Mouse (Mus musculus): ENCODE data around the gene Celf1. TPM values are rescaled to one million over a fixed set of nuclear protein-coding genes. Genes with fewer than 3 reads are reported as not detected.

Gene Celf1
- total and polyA plus RNA-seq, 2 experiments from 2014 or later, result 69.5 to 82.5 TPM

- Histone ChIP-seq H3K9me3 (ENCODE audit: low read length) (no peaks in the 10 kb centered on the region), H3K4me2 (ENCODE audit: low read depth, low read length, poor library complexity, severe bottlenecking) (no peak overlapping the region), H3K4me1 (ENCODE audit: insufficient read depth, low read length) (no peaks in the 10 kb centered on the region), H3K9ac (replicated peaks; ENCODE audit: low read length, poor library complexity, severe bottlenecking) (no peak overlapping the region), H3K27me3 (ENCODE audit: insufficient read depth, low read length) (no peaks in the 10 kb centered on the region), H3K4me3 (ENCODE audit: low read depth, low read length) (no peak overlapping the region), H3K36me3 (ENCODE audit: insufficient read depth, low read length) (no peaks in the 10 kb centered on the region), H3K27ac (ENCODE audit: low read depth, low read length) (no peak overlapping the region)
- TF ChIP-seq CTCF (IDR thresholded peaks at IDR 0.05), result no peak
- 90% methylated on average over 1 of the region's 1 CpGs for WGBS
- DNase-seq (ENCODE audit: low spot score) (no peak), ATAC-seq (ENCODE audit: low FRiP score) (no peak)
These were observed 86.3 kb downstream of the Celf1 start for GRCm38 (mm10) chr2:91026491-91026890.

DNA sequence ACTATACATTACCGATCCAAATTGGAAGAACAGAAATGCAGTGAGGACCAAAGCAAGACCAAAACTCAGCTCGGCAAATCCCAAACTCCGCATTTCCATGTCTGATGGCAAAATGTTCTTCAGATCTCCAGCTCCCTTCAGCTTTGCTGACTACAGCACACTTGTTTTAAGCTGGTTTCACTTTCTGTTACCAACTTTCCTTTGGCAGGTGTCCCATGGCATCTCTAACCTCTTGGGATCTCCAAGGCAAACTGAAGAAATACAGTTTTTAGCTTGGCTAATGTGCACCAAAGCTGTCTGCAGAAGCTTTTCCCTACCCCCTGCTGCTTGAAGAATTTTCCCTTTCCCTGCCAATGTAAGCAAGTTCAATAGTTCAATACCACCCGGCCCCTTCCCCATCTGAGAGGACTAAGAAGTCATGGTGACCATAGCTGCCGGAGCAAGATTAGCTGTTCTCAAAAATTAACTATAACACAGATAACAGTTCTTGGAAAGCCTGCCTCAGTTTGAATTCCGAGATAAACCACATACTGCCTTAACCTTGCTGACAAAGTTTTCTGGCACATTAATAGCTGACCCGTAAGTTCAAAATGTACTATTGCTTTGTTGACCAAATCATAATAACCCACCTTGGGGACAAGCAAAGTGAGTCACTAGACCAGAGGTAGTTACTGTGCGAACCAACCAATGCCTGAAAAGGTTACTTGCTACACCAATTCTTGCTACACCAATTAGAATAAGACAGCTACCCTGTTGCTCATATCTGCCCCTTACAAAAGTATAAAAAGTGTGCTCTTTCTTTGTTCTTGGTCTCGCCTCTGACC is 87.4 kb downstream of the Celf1 start:
- no peak overlapping the region for H3K4me3 ChIP-seq (ENCODE audit: low read depth, low read length)
- DNase-seq (ENCODE audit: low spot score), result no peak
- no peak for TF ChIP-seq CTCF (IDR thresholded peaks at IDR 0.05)
- no peaks in the 10 kb centered on the region for H3K36me3 ChIP-seq (ENCODE audit: insufficient read depth, low read length)
- H3K4me1 ChIP-seq (ENCODE audit: insufficient read depth, low read length), result no peaks in the 10 kb centered on the region
- no peak overlapping the region for H3K9ac ChIP-seq (replicated peaks; ENCODE audit: low read length, poor library complexity, severe bottlenecking)
- H3K27me3 ChIP-seq (ENCODE audit: insufficient read depth, low read length), result no peaks in the 10 kb centered on the region
- ATAC-seq (ENCODE audit: low FRiP score), result no peak
- H3K27ac ChIP-seq (ENCODE audit: low read depth, low read length), result no peak overlapping the region
- no peaks in the 10 kb centered on the region for H3K9me3 ChIP-seq (ENCODE audit: low read length)
- no peak overlapping the region for H3K4me2 ChIP-seq (ENCODE audit: low read depth, low read length, poor library complexity, severe bottlenecking)
- WGBS, result 84% methylated on average over 9 of the region's 9 CpGs

GRCm38 (mm10) chr2:91031216-91031615 is 91.0 kb downstream of the Celf1 start:
- no peaks in the 10 kb centered on the region for H3K36me3 ChIP-seq (ENCODE audit: insufficient read depth, low read length)
- no peak for DNase-seq (ENCODE audit: low spot score)
- H3K27ac ChIP-seq (ENCODE audit: low read depth, low read length), result no peak overlapping the region
- H3K4me2 ChIP-seq (ENCODE audit: low read depth, low read length, poor library complexity, severe bottlenecking), result no peak overlapping the region
- H3K9ac ChIP-seq (replicated peaks; ENCODE audit: low read length, poor library complexity, severe bottlenecking), result no peak overlapping the region
- 90% methylated on average over 4 of the region's 4 CpGs for WGBS
- no peaks in the 10 kb centered on the region for H3K27me3 ChIP-seq (ENCODE audit: insufficient read depth, low read length)
- no peak overlapping the region for H3K4me3 ChIP-seq (ENCODE audit: low read depth, low read length)
- no peak for TF ChIP-seq CTCF (IDR thresholded peaks at IDR 0.05)
- H3K9me3 ChIP-seq (ENCODE audit: low read length), result no peaks in the 10 kb centered on the region
- ATAC-seq (ENCODE audit: low FRiP score), result no peak
- no peaks in the 10 kb centered on the region for H3K4me1 ChIP-seq (ENCODE audit: insufficient read depth, low read length)

- DNase-seq (ENCODE audit: low spot score) (no peak), ATAC-seq (ENCODE audit: low FRiP score) (no peak)
- no peaks in the 10 kb centered on the region for H3K27me3 ChIP-seq (ENCODE audit: insufficient read depth, low read length)
- no peak overlapping the region for H3K4me2 ChIP-seq (ENCODE audit: low read depth, low read length, poor library complexity, severe bottlenecking)
- no peak overlapping the region for H3K27ac ChIP-seq (ENCODE audit: low read depth, low read length)
- no peaks in the 10 kb centered on the region for H3K4me1 ChIP-seq (ENCODE audit: insufficient read depth, low read length)
- no peaks in the 10 kb centered on the region for H3K9me3 ChIP-seq (ENCODE audit: low read length)
- WGBS, result 18% methylated on average over 3 of the region's 3 CpGs
- TF ChIP-seq CTCF (IDR thresholded peaks at IDR 0.05), result peak; percentile 35; the same call in 1 of the 2 replicates
- H3K36me3 ChIP-seq (ENCODE audit: insufficient read depth, low read length), result no peaks in the 10 kb centered on the region
- H3K4me3 ChIP-seq (ENCODE audit: low read depth, low read length), result no peak overlapping the region
- H3K9ac ChIP-seq (replicated peaks; ENCODE audit: low read length, poor library complexity, severe bottlenecking), result no peak overlapping the region
These were observed 92.8 kb downstream of the Celf1 start for GRCm38 (mm10) chr2:91033000-91033399.

GRCm38 (mm10) chr2:91035385-91035784 is 95.2 kb downstream of the Celf1 start, which contains the start of gene Rapsn:
TSS of gene Rapsn (plus strand) at chr2:91035620.
- WGBS, result 58% methylated on average over 9 of the region's 9 CpGs
- Histone ChIP-seq H3K4me1 (ENCODE audit: insufficient read depth, low read length) (no peaks in the 10 kb centered on the region), H3K9ac (replicated peaks; ENCODE audit: low read length, poor library complexity, severe bottlenecking) (no peak within 1 kb of the TSS), H3K27ac (ENCODE audit: low read depth, low read length) (no peak within 1 kb of the TSS), H3K4me2 (ENCODE audit: low read depth, low read length, poor library complexity, severe bottlenecking) (no peak within 1 kb of the TSS), H3K9me3 (ENCODE audit: low read length) (no peaks in the 10 kb centered on the region), H3K4me3 (ENCODE audit: low read depth, low read length) (no peak within 1 kb of the TSS), H3K36me3 (ENCODE audit: insufficient read depth, low read length) (no peaks in the 10 kb centered on the region), H3K27me3 (ENCODE audit: insufficient read depth, low read length) (no peaks in the 10 kb centered on the region)
- TF ChIP-seq CTCF (IDR thresholded peaks at IDR 0.05), result no peak
- DNase-seq (ENCODE audit: low spot score) (no peak), ATAC-seq (ENCODE audit: low FRiP score) (no peak)

DNA sequence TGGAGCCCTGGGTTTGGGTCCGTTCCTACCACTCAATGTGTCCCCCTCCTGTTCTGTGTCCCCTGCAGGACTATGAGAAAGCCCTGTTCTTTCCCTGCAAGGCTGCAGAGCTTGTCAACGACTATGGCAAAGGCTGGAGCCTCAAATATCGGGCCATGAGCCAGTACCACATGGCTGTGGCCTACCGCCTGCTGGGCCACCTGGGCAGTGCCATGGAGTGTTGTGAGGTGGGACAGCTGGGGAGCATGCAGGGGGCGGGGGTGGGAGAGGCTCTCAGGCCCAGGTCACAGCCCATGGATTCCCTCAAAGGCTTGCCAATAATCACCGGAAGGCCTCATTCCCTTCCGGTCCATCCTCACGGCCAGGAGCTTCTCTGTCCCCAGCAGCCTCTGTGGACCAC is 101.6 kb downstream of the Celf1 start:
- ATAC-seq (ENCODE audit: low FRiP score) (no peak), DNase-seq (ENCODE audit: low spot score) (no peak)
- no peaks in the 10 kb centered on the region for H3K36me3 ChIP-seq (ENCODE audit: insufficient read depth, low read length)
- no peak overlapping the region for H3K4me3 ChIP-seq (ENCODE audit: low read depth, low read length)
- 75% methylated on average over 8 of the region's 8 CpGs for WGBS
- H3K9me3 ChIP-seq (ENCODE audit: low read length), result no peaks in the 10 kb centered on the region
- H3K4me1 ChIP-seq (ENCODE audit: insufficient read depth, low read length), result no peaks in the 10 kb centered on the region
- TF ChIP-seq CTCF (IDR thresholded peaks at IDR 0.05), result no peak
- H3K27ac ChIP-seq (ENCODE audit: low read depth, low read length), result no peak overlapping the region
- H3K4me2 ChIP-seq (ENCODE audit: low read depth, low read length, poor library complexity, severe bottlenecking), result no peak overlapping the region
- H3K27me3 ChIP-seq (ENCODE audit: insufficient read depth, low read length), result no peaks in the 10 kb centered on the region
- no peak overlapping the region for H3K9ac ChIP-seq (replicated peaks; ENCODE audit: low read length, poor library complexity, severe bottlenecking)
